Mouse (Mus musculus): ENCODE measurements around the gene B3galt4. TPM values are rescaled to one million over a fixed set of nuclear protein-coding genes. Genes with fewer than 3 reads are reported as not detected.

B3galt4 gene
- polyA plus RNA-seq, 1 experiment, result 3.6 TPM

DNA sequence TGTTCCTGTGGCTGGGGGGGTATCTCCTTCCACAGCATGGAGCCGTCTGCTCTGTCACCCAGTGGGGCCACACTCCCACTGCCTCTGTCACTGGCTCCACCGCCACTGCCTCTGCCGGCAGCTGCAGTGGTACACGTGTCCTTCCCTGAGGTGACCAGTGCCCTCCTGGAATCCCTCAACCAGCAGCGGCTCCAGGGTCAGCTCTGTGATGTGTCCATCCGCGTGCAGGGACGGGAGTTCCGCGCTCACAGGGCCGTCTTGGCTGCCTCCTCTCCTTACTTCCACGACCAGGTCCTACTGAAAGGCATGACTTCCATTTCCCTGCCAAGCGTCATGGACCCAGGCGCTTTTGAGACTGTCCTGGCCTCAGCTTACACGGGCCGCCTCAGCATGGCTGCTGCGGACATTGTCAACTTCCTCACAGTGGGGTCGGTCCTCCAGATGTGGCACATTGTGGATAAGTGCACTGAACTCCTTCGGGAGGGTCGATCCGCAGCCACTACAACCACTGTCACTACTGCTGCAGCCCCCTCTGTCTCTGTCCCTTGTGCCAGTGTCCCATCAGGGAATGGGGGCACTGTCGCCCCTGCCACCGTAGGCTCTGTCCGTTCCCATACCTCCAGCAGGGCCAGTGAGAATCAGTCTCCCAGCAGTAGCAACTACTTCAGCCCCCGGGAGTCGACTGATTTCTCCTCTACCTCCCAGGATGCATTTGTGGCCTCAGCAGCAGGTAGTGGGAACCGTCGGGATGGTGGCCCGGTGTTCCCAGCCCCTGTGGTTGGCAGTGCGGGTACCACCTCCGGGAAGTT is 34.2 kb downstream of the B3galt4 start:
- Histone ChIP-seq H3K27me3 (ENCODE audit: control insufficient read depth, insufficient read depth, low read length, poor library complexity, severe bottlenecking) (no peaks in the 10 kb centered on the region), H3K4me1 (ENCODE audit: control insufficient read depth, insufficient read depth, low read length) (peaks cover 1% of the 10 kb centered on the region), H3K9me3 (replicated peaks; ENCODE audit: control insufficient read depth, insufficient read depth, low read length, poor library complexity, severe bottlenecking) (no peaks in the 10 kb centered on the region), H3K9ac (ENCODE audit: low read depth, poor library complexity, severe bottlenecking) (0 out of 2 replicates have a peak overlapping the region, but pooled peaks have one; percentile 82), H3K4me3 (ENCODE audit: low read depth, low read length) (peak overlapping the region; percentile 40), H3K27ac (ENCODE audit: insufficient read depth, low read length) (no peak overlapping the region), H3K36me3 (ENCODE audit: control insufficient read depth, insufficient read depth, low read length, poor library complexity, severe bottlenecking) (peaks cover 20% of the 10 kb centered on the region)
- TF ChIP-seq CTCF (IDR thresholded peaks at IDR 0.05; ENCODE audit: low read depth, low read length), result no peak
- no peak for TF ChIP-seq POLR2A (IDR thresholded peaks at IDR 0.05; ENCODE audit: insufficient read depth, low read length)
- TF ChIP-seq EP300 (IDR thresholded peaks at IDR 0.05; ENCODE audit: insufficient read depth, low read depth, low read length), result no peak

DNA sequence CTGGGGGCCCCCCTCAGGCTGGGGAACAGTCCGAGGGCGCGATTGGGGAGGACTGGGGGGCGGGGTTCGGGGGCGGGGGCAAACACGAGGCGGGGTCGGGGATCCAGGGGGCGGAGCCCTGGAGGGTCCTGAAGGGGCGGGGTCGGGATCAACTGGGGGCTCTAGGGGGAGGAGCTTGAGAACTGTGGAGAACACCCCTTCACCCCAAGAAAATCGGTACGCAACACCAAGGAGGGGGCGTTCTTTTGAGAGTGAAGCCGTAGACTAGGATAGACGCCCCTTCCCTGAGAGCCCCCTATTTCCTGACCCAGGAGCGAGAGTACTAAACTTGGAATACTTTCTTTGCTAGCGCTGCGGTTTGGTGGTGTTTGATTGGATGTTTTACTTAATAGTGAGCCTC is 35.0 kb downstream of the B3galt4 start:
- H3K9me3 ChIP-seq (replicated peaks; ENCODE audit: control insufficient read depth, insufficient read depth, low read length, poor library complexity, severe bottlenecking), result no peaks in the 10 kb centered on the region
- H3K4me3 ChIP-seq (ENCODE audit: low read depth, low read length), result peak overlapping the region; percentile 85
- H3K9ac ChIP-seq (ENCODE audit: low read depth, poor library complexity, severe bottlenecking), result peak overlapping the region; percentile 82
- TF ChIP-seq EP300 (IDR thresholded peaks at IDR 0.05; ENCODE audit: insufficient read depth, low read depth, low read length) (no peak), CTCF (IDR thresholded peaks at IDR 0.05; ENCODE audit: low read depth, low read length) (no peak), POLR2A (IDR thresholded peaks at IDR 0.05; ENCODE audit: insufficient read depth, low read length) (no peak)
- H3K27me3 ChIP-seq (ENCODE audit: control insufficient read depth, insufficient read depth, low read length, poor library complexity, severe bottlenecking), result no peaks in the 10 kb centered on the region
- H3K36me3 ChIP-seq (ENCODE audit: control insufficient read depth, insufficient read depth, low read length, poor library complexity, severe bottlenecking), result peaks cover 22% of the 10 kb centered on the region
- peaks cover 1% of the 10 kb centered on the region for H3K4me1 ChIP-seq (ENCODE audit: control insufficient read depth, insufficient read depth, low read length)
- no peak overlapping the region for H3K27ac ChIP-seq (ENCODE audit: insufficient read depth, low read length)

DNA sequence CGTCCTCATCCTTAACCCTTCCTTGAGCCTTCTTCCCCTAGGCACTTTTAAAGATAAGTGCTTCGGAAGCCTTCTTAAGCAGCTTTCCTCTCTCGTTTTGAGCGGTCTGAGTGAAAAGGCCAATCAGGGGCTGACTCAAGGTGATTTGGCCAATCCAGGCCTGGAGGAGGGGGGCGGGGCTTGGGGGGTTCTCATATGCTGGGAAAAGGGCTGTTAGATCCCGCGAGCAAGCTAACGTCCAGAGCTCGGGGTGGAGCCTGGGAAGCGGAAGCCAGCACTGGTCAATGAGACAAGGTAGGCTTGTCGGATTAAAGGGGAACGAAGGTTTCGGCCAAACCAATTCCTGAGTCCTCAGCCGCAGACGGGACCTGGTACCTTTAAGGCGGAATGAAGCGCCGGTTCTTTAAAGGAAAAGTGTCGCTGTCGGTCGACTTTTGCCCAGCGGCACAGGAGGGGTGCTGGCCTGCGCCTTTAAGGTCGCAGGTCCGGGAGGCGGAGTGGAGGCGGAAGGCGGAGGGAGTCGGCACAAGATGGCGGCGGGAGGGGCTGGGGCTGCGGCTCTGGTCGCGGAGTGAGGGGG is 35.5 kb downstream of the B3galt4 start, which contains the start of the genes Tapbp and Zbtb22:
Gene Tapbp (plus strand): TSS at position 229 of the 580 bp plus-strand sequence.
Gene Zbtb22 (plus strand): TSS at position 234 of the 580 bp plus-strand sequence.
- peak; percentile 4 for TF ChIP-seq POLR2A (IDR thresholded peaks at IDR 0.05; ENCODE audit: insufficient read depth, low read length)
- no peak for TF ChIP-seq CTCF (IDR thresholded peaks at IDR 0.05; ENCODE audit: low read depth, low read length)
- 0 out of 2 replicates have a peak, but pooled peaks have one; percentile 24 for TF ChIP-seq EP300 (IDR thresholded peaks at IDR 0.05; ENCODE audit: insufficient read depth, low read depth, low read length)
- H3K4me3 ChIP-seq (ENCODE audit: low read depth, low read length), result peak within 1 kb of the TSS; percentile 85
- H3K9me3 ChIP-seq (replicated peaks; ENCODE audit: control insufficient read depth, insufficient read depth, low read length, poor library complexity, severe bottlenecking), result no peaks in the 10 kb centered on the region
- H3K27me3 ChIP-seq (ENCODE audit: control insufficient read depth, insufficient read depth, low read length, poor library complexity, severe bottlenecking), result no peaks in the 10 kb centered on the region
- peak within 1 kb of the TSS; percentile 79 for H3K27ac ChIP-seq (ENCODE audit: insufficient read depth, low read length)
- H3K36me3 ChIP-seq (ENCODE audit: control insufficient read depth, insufficient read depth, low read length, poor library complexity, severe bottlenecking), result peaks cover 26% of the 10 kb centered on the region
- H3K9ac ChIP-seq (ENCODE audit: low read depth, poor library complexity, severe bottlenecking), result peak within 1 kb of the TSS; percentile 82
- peaks cover 1% of the 10 kb centered on the region for H3K4me1 ChIP-seq (ENCODE audit: control insufficient read depth, insufficient read depth, low read length)

DNA sequence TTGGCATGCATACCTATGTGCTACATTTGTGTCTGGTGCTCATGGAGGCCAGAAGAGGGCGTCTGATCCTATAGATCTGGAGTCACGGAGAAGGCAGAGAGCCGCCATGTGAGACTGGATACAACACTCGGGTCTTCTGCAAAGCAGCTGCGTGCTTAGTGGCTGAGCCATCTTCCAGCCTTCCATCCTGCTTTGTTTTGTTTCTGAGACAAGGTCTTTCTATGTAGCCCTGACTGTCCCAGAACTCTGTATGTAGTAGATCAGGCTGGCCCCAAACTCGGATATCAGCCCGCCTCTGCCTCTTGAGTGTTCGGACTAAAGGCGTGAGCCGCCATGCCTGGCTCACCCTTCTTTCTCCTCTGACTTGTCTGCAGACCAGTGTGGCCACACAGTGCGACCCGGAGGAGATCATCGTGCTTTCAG is 36.3 kb downstream of the B3galt4 start:
- TF ChIP-seq CTCF (IDR thresholded peaks at IDR 0.05; ENCODE audit: low read depth, low read length) (peak; percentile 58), EP300 (IDR thresholded peaks at IDR 0.05; ENCODE audit: insufficient read depth, low read depth, low read length) (no peak)
- peaks cover 29% of the 10 kb centered on the region for H3K36me3 ChIP-seq (ENCODE audit: control insufficient read depth, insufficient read depth, low read length, poor library complexity, severe bottlenecking)
- no peaks in the 10 kb centered on the region for H3K9me3 ChIP-seq (replicated peaks; ENCODE audit: control insufficient read depth, insufficient read depth, low read length, poor library complexity, severe bottlenecking)
- H3K27me3 ChIP-seq (ENCODE audit: control insufficient read depth, insufficient read depth, low read length, poor library complexity, severe bottlenecking), result no peaks in the 10 kb centered on the region
- H3K27ac ChIP-seq (ENCODE audit: insufficient read depth, low read length), result peak overlapping the region; percentile 79
- peak overlapping the region; percentile 47 for H3K9ac ChIP-seq (ENCODE audit: low read depth, poor library complexity, severe bottlenecking)
- H3K4me3 ChIP-seq (ENCODE audit: low read depth, low read length), result peak overlapping the region; percentile 76
- H3K4me1 ChIP-seq (ENCODE audit: control insufficient read depth, insufficient read depth, low read length), result peaks cover 4% of the 10 kb centered on the region

DNA sequence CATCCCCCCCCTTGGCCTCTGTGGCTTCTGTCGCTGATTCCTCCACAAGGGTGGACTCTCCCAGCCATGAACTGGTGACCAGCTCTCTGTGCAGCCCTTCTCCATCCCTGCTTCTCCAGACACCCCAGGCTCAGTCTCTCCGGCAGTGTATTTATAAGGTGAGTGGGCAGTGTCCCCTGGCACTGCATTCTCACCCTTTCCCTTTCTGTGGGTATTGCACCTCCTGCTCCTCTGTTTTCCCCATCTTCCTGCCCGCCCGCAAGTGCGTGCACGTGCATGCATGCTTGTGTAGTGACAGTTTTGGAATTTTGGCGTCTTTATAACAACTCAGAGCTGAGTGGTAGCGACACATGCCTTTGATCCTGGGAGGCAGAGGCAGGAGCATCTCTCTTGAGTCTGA is 37.4 kb downstream of the B3galt4 start:
- H3K27me3 ChIP-seq (ENCODE audit: control insufficient read depth, insufficient read depth, low read length, poor library complexity, severe bottlenecking), result no peaks in the 10 kb centered on the region
- H3K9ac ChIP-seq (ENCODE audit: low read depth, poor library complexity, severe bottlenecking), result no peak overlapping the region
- H3K9me3 ChIP-seq (replicated peaks; ENCODE audit: control insufficient read depth, insufficient read depth, low read length, poor library complexity, severe bottlenecking), result no peaks in the 10 kb centered on the region
- TF ChIP-seq POLR2A (IDR thresholded peaks at IDR 0.05; ENCODE audit: insufficient read depth, low read length) (no peak), CTCF (IDR thresholded peaks at IDR 0.05; ENCODE audit: low read depth, low read length) (no peak), EP300 (IDR thresholded peaks at IDR 0.05; ENCODE audit: insufficient read depth, low read depth, low read length) (no peak)
- peaks cover 29% of the 10 kb centered on the region for H3K36me3 ChIP-seq (ENCODE audit: control insufficient read depth, insufficient read depth, low read length, poor library complexity, severe bottlenecking)
- no peak overlapping the region for H3K4me3 ChIP-seq (ENCODE audit: low read depth, low read length)
- H3K4me1 ChIP-seq (ENCODE audit: control insufficient read depth, insufficient read depth, low read length), result peaks cover 4% of the 10 kb centered on the region
- H3K27ac ChIP-seq (ENCODE audit: insufficient read depth, low read length), result no peak overlapping the region

DNA sequence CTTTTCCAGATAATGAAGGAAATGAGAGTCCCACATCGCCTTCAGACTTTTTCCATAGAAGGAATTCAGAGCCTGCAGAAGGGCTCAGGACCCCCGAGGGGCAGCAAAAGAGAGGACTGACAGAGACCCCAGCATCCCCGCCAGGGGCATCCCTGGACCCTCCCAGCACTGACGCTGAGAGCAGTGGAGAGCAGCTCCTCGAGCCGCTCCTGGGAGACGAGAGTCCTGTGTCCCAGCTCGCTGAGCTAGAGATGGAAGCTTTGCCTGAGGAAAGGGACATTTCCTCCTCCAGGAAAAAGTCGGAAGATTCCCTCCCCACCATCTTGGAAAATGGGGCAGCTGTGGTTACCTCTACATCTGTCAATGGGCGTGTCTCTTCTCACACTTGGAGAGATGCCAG is 38.0 kb downstream of the B3galt4 start:
- Histone ChIP-seq H3K36me3 (ENCODE audit: control insufficient read depth, insufficient read depth, low read length, poor library complexity, severe bottlenecking) (peaks cover 29% of the 10 kb centered on the region), H3K4me3 (ENCODE audit: low read depth, low read length) (no peak overlapping the region), H3K4me1 (ENCODE audit: control insufficient read depth, insufficient read depth, low read length) (peaks cover 3% of the 10 kb centered on the region)

More for the DNA sequence above, 38.0 kb downstream of the B3galt4 start:
- TF ChIP-seq CTCF (IDR thresholded peaks at IDR 0.05; ENCODE audit: low read depth, low read length) (no peak), POLR2A (IDR thresholded peaks at IDR 0.05; ENCODE audit: insufficient read depth, low read length) (no peak), EP300 (IDR thresholded peaks at IDR 0.05; ENCODE audit: insufficient read depth, low read depth, low read length) (no peak)
- Histone ChIP-seq H3K9me3 (replicated peaks; ENCODE audit: control insufficient read depth, insufficient read depth, low read length, poor library complexity, severe bottlenecking) (no peaks in the 10 kb centered on the region), H3K9ac (ENCODE audit: low read depth, poor library complexity, severe bottlenecking) (no peak overlapping the region), H3K27me3 (ENCODE audit: control insufficient read depth, insufficient read depth, low read length, poor library complexity, severe bottlenecking) (no peaks in the 10 kb centered on the region), H3K27ac (ENCODE audit: insufficient read depth, low read length) (no peak overlapping the region)

All from ES-Bruce4 (cell line).